Mouse (Mus musculus) kidney, postnatal 10 days (tissue): ENCODE results near the gene Mylk2.

Source experiments
- DNase-seq: peaks from one replicate; pipeline ENCODE4 v3.0.0; 2021; ENCODE audit warnings: mixed read lengths

The Mylk2 gene

GRCm38 (mm10) chr2:152911031-152911430 is at the start of gene Mylk2:
Mylk2 (plus strand) TSS chr2:152911352.
- DNase-seq = no peak

GRCm38 (mm10) chr2:152861891-152862290 is 49.3 kb upstream of the Mylk2 start:
- DNase-seq = peak; percentile 18

- DNase-seq = no peak
Observed at GRCm38 (mm10) chr2:152862638-152863037, 48.5 kb upstream of the Mylk2 start.

- no peak for DNase-seq
Observed at GRCm38 (mm10) chr2:152863346-152863745, 47.8 kb upstream of the Mylk2 start.

- DNase-seq = no peak
Observed at GRCm38 (mm10) chr2:152878239-152878638, 32.9 kb upstream of the Mylk2 start.

- DNase-seq = no peak
Observed at GRCm38 (mm10) chr2:152880898-152881297, 30.3 kb upstream of the Mylk2 start.

- DNase-seq = no peak
Observed at GRCm38 (mm10) chr2:152884101-152884645, 27.0 kb upstream of the Mylk2 start.

GRCm38 (mm10) chr2:152887230-152887629 is 23.9 kb upstream of the Mylk2 start:
- DNase-seq = no peak

GRCm38 (mm10) chr2:152888774-152889173 is 22.4 kb upstream of the Mylk2 start:
- DNase-seq = no peak

- no peak for DNase-seq
Observed at GRCm38 (mm10) chr2:152895834-152896233, 15.3 kb upstream of the Mylk2 start.

- DNase-seq = no peak
Observed at GRCm38 (mm10) chr2:152896926-152897325, 14.2 kb upstream of the Mylk2 start.

- no peak for DNase-seq
Observed at GRCm38 (mm10) chr2:152899011-152899410, 12.1 kb upstream of the Mylk2 start.

- no peak for DNase-seq
Observed at GRCm38 (mm10) chr2:152901296-152901695, 9.9 kb upstream of the Mylk2 start.

GRCm38 (mm10) chr2:152902658-152903057 is 8.5 kb upstream of the Mylk2 start:
- no peak for DNase-seq

GRCm38 (mm10) chr2:152903586-152903985 is 7.6 kb upstream of the Mylk2 start:
- DNase-seq = no peak

GRCm38 (mm10) chr2:152904127-152904643 is 7.0 kb upstream of the Mylk2 start:
- no peak for DNase-seq

- DNase-seq = no peak
Observed at GRCm38 (mm10) chr2:152905036-152905829, 5.9 kb upstream of the Mylk2 start.

- no peak for DNase-seq
Observed at GRCm38 (mm10) chr2:152906274-152907037, 4.7 kb upstream of the Mylk2 start.

GRCm38 (mm10) chr2:152907114-152907943 is 3.8 kb upstream of the Mylk2 start:
- no peak for DNase-seq

GRCm38 (mm10) chr2:152909848-152910247 is 1.3 kb upstream of the Mylk2 start:
- DNase-seq = no peak

GRCm38 (mm10) chr2:152911432-152911831 is 280 bp downstream of the Mylk2 start:
- no peak for DNase-seq

- DNase-seq = no peak
Observed at GRCm38 (mm10) chr2:152913471-152913870, 2.3 kb downstream of the Mylk2 start.
